Mouse (Mus musculus): ENCODE results near the gene Adora1.
"Not testable (repeated sequence)": the region's sequence is repeated elsewhere in the genome, so short reads cannot be mapped to it uniquely, and the experiment has no call there.

Gene Adora1

DNA sequence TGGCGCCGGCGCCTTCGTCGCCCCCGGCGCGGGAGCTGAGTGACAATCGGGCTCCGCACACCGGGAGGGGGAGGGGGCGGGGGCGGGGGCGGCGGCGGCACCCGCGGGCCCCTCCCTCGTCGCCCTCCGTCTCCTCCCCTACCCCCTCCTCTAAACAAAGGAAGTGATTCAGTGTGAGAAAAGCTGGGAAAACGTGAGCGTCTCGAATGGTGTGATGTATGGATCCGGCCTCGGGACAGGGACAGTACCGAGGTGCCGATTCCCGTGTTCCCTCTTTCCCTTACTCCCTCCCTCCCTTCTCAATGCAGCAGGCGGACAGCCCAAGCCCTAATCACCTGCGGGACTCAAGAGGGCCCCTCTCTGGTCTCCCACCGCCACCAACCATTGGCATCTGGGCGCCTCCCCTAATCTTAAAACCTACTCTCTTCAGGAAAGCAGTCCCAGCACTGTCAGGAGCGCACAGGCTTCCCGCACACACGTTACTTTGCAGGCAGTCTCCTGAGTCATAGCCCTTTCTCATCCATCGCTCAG lies at the start of gene Adora1:
Gene Adora1, minus strand, starts transcription at position 41 of the 531 bp plus-strand sequence.
- no peak for DNase-seq (ENCODE audit: low read depth, low spot score)

DNA sequence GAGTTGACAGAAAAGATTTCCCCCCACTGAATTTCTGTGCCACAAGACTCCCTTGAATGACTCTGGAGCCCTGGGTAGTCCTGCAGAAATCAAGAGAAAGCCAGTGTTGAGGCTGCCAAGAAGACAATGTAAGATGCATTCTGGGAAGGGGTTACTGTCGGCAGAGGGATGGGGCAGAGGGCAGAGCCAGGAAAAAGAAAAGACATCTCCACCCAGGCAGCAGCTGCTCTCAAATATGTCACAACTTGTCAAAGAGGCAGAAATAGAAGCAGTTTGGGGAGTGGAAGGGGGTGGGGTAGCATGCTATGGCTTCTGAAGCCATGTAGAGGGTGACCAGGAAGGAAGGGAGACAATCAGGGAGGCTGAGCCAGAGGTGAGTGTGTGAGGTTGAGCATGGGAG lies 47.9 kb upstream of the Adora1 start:
- no peak for DNase-seq (ENCODE audit: low read depth, low spot score)

DNA sequence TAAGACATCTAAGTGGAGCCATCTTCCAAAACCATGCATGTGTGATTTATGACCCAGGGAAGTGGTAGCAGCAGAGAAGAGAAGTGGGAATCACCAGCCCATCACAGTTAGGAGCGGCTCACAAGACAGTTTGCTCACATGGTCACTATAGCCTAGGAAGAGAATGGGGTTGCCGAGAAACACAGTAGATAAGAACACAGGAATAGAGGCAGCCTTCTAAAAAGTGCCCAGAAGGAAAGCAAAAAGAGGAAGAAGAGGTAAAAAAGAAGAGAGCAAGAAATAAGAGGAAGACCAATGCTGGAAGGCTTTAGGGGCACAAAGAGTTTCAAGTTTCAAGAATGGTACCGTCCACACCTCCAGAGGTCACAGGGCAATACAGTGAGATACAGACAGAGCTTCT lies 47.1 kb upstream of the Adora1 start:
- DNase-seq (ENCODE audit: low read depth, low spot score), result no peak

GRCm38 (mm10) chr1:134281563-134281962 lies 46.3 kb upstream of the Adora1 start:
- no peak for DNase-seq (ENCODE audit: low read depth, low spot score)

GRCm38 (mm10) chr1:134280174-134280573 lies 44.9 kb upstream of the Adora1 start:
- DNase-seq (ENCODE audit: low read depth, low spot score), result no peak

DNA sequence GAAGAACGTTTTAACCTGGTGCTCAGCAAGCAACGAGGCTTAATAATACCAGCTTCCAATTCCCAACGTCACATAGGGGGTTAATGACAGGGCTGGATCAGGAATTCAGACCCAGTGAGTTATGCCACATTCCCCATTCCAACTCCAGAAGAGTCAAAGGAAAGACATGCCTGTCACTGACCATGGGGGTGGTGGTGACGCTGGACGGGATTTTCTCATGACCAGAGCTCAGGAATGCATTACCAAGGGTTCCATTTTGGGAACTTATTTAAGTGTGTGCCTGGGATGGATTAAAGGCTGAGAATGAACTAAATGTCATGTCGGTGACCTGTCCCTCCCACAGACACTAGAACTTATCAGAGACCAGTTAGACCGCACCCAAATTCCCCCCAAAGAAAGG lies 41.6 kb upstream of the Adora1 start:
- no peak for DNase-seq (ENCODE audit: low read depth, low spot score)

- DNase-seq (ENCODE audit: low read depth, low spot score), result no peak
Measured at GRCm38 (mm10) chr1:134275616-134276464, 40.6 kb upstream of the Adora1 start.

DNA sequence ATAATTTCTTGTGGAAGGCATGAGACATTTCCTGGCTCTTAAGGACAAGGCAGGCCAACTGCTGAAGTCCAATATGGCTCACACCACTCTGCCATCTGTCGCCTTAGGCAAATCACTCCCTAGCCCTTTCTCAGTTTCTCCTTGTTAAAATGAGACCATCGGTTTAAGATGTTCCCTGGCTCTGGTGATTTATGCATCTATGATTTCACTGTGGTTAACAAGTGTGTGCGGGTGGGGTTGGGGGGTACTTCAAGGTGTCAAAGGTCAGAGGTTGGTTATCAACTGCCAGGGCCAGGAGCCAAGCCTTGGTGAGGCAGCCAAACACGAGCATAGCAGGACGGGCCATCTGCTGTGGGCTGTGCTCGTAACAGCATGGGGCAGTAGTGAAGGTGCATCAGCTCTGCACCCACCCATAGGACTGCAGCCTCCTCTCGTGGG lies 39.3 kb upstream of the Adora1 start:
- no peak for DNase-seq (ENCODE audit: low read depth, low spot score)

DNA sequence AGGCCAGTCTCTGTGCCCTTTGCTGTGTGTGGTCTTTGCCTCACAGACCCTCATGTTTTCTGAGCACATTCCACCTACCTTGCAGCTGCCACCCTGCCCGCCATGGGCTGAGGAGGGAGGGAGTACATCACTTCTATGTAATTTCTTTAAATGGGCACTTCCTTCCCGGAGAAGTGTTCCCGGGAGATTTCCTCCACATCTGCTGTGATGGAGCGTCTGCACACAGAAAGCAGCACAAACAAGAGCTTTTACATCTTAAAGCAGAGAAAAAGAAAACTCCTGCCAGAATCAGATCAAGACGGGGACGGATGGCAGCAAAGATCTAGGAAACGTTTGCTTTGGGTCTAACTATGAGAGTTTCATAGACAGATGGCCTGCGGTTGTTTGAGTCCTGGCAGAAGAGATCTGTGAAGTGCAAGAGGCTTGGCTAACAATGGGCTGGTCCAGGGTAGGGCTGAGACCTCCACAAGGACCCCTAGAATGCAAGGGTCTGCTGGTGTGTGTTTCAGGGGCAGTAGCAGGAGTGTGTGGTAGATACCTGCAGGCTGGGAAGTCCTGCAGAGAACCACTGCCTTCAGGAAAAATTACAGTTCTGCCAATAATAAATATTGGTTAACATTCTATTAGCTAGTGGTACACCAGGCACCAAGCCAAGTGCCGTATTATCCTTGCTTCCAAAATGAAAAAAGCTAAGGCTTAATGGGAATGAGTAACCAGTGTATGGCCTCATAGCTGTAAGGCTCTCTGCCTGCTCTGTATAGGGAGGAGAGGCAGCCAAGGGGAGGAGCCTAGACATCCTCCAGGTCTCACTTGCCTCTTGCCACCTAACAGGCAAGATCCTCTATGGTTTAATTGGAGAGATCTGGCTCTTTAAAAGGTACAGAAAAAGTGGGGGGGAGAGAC lies 38.5 kb upstream of the Adora1 start:
- DNase-seq (ENCODE audit: low read depth, low spot score), result no peak

- no peak for DNase-seq (ENCODE audit: low read depth, low spot score)
Measured at GRCm38 (mm10) chr1:134272754-134273250, 37.6 kb upstream of the Adora1 start.

- peak; percentile 70 for DNase-seq (ENCODE audit: low read depth, low spot score)
Measured at GRCm38 (mm10) chr1:134270026-134270425, 34.8 kb upstream of the Adora1 start.

DNA sequence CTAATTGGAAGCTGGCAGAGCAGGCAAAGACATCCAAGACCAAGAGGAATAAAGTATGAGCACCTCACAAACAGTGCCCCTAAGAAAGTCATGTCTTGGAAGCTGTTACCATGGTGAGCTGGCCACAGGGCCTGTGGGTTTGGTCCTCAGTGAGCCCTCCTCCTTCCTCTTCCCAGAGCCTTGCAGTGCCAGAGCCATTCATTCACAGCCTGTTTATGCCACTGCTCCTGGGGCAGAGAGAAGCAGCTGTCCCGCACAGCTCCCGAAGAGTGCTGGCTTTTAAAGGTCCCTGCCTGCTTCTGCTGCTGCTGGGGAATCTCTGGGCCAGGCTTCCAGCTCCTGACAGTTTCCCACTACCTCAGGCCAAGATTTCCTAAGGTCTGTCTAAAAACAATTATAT lies 30.6 kb upstream of the Adora1 start:
- DNase-seq (ENCODE audit: low read depth, low spot score), result no peak

DNA sequence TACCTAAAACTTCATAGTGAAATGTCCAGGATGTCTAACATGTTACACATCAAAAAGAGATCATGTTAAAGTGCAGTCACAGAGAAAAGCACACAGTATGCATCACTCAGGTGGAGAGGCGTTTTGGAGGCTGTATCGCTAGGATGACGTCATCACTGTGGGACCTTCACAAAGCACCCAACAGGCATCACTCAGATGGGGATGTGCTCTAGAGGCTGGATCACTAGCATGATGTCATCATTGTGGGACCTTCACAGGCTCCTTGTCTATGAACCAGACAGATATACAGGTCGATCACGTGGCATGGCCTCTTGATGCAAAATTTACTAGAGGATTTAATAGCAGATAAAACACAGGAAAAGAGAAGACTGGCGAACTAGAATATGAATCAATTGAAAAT lies 29.1 kb upstream of the Adora1 start:
- DNase-seq (ENCODE audit: low read depth, low spot score), result no peak

DNA sequence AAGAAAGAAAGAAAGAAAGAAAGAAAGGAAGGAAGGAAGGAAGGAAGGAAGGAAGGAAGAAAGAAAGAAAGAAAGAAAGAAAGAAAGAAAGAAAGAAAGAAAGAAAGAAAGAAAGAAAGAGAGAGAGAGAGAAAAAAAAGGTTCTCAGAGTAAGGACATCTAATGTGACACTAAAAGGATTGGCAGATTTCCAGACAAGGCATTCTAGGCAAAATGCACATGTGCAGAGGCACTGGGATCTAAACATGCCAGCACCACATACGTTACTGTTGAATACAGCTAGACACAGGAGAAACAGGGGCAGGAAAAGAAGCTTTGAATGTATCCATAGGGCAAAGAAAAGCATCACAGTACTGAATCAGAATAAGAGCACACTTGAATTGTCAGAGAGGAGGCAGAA lies 14.4 kb upstream of the Adora1 start:
- DNase-seq (ENCODE audit: low read depth, low spot score), result not testable (repeated sequence)

DNA sequence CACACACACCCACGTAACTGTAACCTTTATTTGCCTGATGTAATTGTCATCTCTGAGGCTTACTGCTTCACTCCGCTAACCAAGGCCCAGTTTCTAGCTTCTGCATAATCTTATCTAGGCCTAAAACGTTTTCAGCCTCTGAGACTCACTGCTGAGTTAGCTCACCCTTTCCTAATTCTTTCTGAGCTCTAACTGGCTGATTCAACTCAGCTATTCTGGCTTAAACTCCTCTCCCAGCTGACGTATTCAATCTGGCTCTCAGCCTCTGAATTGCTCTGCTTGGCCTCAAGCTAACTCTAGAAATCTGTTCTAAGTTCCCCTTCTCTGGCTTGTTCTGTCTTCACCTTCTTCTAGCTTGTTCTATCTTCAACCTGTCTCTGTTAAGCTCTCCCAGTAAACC lies 11.4 kb upstream of the Adora1 start:
- no peak for DNase-seq (ENCODE audit: low read depth, low spot score)

DNA sequence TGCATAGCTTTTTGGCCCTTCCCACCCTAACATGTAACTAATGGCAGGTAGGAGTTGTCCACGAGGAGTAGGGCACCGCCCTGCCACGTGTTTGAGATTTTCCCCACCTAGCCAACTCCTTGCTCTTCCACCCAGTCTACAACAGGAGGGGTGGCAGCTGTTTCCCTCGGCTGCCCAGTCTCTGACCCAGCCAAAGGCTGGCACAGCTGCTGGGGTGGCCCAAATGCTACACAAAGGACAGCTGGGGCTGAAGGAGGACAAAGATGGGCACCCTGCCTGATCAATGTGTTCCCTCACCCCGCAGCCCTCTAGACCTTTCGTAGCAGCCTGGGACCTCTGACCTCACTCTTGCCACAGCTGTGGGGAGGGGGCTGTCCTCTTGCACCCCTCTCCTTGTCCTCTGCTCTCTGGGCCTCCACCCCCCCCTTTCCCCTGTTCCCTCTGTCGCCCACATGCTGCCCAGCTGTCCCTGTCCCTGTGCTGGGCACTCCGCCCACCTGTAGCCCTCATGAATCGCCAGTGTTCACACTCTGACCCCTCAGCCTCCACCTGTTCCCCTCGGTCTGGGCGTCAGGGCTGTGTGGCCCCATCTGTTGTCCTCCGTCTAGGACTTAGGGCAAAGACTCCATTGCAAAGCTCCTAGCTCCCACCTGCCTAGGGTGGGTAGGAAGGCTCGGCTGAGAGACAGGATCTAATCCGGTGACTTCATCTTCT lies 9.9 kb upstream of the Adora1 start:
- no peak for DNase-seq (ENCODE audit: low read depth, low spot score)

DNA sequence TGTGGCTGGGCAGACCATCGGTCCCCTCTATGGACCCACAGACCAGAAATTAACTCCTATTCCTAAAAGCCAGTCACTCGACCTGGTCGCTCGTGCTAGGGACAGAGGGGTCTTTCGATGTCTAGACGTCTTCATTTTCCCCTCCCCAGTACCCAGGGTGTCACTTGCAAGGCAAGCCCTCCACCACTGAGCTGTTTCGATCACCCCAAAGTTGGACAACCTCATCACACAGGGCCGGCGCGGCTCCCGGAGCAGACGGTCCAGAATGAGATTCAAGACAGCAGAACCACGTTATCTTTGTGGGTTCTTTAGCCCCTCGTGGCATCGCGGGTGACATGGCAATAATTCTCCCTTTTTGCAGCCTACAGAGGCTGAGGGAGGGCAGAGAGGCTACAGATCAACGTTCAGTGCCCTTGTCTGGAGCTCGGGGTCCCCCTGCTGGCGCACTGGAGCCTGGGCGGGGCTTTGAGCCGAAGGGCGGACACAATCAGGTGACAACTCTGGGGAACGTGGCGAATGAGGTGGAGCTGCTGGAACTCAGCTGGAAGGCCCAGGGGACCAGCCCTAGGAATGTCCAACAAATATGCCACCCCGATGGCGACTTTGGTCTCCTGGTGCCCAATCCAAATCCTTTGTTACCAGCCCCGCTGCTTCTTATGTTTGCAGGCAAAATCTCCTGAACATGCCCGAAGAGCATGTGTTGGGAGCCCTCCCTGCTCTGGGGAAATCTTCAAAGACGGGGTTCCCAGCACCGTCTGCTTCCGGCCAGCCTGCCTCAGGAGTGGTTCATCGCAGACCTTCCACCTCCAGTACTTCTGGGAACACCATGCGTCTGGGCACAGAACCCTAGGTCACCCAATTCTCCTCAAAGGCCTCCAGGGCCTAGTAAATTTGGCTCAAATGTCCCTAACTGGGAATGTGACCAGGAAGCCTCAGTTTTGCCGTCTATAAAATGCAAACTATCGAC lies 9.0 kb upstream of the Adora1 start:
- peak; percentile 50 for DNase-seq (ENCODE audit: low read depth, low spot score)

DNA sequence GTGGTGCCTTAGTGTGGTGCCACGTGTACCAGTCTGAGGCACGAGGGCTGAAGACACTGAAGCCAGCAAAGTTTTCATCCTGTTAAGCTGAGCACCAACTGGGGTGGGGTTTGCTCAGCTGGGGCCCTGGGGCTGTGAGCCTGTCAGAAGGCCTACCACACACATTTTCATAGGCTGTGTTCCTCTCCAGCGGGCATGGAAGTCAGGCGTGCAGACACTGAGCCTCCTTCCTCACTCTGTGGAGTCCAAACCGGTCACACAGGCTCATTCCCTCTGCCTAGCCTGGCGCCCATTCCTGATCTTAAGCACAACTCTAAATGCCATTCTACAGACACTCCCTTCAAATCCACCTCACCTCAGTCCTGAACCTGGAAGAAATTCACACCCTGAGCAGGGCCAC lies 8.3 kb upstream of the Adora1 start:
- DNase-seq (ENCODE audit: low read depth, low spot score), result no peak

DNA sequence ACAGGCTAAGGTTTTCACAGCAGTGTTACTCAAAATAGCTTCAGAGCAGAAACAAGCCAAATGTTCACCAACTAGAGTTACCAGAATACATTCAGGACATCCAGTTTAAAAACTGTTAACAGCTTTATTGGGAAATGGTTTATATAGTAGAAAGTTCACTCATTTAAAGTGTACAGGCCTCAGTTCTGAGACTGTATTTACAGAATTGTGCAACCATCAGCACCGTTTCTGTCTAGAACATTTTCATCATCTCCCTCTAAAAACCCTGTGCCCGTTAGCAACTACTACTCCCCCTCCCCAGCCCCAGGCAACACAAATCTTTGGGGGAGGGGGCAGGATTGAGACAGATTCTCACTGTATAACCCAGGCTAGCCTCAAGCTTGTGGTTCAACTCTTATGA lies 7.1 kb upstream of the Adora1 start:
- no peak for DNase-seq (ENCODE audit: low read depth, low spot score)

DNA sequence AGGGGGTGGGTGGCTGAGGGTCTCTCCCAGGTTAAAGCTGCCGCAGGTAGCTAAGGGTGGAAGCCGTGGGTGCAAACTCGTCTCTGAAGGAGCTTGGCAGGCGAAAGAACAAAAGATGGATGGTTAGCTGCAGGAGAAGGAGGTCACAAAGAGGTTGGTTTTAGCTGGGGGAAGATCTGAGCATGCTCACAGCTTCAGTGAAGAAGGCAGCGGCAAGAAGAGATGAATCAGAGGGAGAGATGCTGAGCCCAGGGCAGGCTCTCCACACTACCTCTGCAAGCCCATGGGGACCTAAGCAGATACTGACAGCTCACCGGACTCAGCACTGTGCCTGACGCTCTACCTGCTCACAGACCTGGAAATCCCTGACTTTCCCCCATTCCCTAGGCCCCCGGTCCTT lies 6.1 kb upstream of the Adora1 start:
- DNase-seq (ENCODE audit: low read depth, low spot score), result no peak
